Mouse (Mus musculus): ENCODE data around the gene Pde4c.
A peak's percentile ranks its signal among the peaks of the same experiment; 100 is the strongest.

Gene Pde4c

GRCm38 (mm10) chr8:70752000-70752764 lies 28.7 kb downstream of the Pde4c start:
- peak; percentile 74 to 88 for DNase-seq

GRCm38 (mm10) chr8:70753151-70753550 lies 29.6 kb downstream of the Pde4c start:
- peak; percentile 56 to 71 for DNase-seq

- peak; percentile 94 to 96 for DNase-seq
Measured at GRCm38 (mm10) chr8:70754043-70754870, 30.7 kb downstream of the Pde4c start, which contains the start of gene Rab3a. Gene Rab3a (plus strand): TSS chr8:70754679.

DNA sequence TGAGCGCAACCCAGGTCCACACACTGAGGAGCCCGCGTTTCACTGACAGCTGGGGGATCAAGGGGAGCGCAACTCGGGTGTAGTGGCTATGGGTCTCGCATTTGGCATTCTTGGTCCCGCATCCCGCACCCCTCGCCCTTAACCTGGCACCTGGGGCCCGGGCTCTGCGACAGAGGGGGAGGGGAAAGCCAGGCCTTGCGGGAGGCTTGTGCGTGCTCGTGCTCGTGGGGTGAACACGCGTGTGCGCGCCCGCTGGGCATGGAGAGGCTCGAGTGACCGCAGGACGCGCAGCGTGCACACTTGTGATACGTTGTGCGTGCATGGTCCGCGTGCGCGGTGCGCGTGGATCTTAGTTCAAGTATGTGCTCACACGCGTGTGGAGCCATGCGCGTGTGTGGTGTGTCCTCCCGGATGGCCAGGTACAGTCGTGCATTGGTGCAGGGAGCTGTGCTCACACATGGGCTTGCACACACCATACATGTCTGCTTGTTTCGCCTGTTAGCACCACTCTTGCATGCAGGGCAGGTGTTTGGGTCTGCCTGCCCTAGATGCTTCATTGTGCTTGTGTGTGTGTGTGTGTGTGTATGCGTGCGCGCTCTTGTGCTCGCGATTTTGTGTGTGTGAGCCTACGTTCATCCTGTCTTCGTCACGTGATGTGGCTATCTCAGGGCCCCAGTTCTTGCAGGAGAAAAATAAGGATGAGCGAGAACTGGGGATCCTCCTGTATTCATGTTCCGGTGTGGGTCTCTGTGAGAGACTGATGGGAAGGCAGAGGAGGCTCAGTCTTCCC lies 31.5 kb downstream of the Pde4c start:
- DNase-seq, result peak; percentile 88 to 92

- DNase-seq, result peak; percentile 19 to 50
Measured at GRCm38 (mm10) chr8:70755661-70756475, 32.3 kb downstream of the Pde4c start.

- peak; percentile 5 to 15 for DNase-seq
Measured at GRCm38 (mm10) chr8:70756476-70757040, 33.0 kb downstream of the Pde4c start.

DNA sequence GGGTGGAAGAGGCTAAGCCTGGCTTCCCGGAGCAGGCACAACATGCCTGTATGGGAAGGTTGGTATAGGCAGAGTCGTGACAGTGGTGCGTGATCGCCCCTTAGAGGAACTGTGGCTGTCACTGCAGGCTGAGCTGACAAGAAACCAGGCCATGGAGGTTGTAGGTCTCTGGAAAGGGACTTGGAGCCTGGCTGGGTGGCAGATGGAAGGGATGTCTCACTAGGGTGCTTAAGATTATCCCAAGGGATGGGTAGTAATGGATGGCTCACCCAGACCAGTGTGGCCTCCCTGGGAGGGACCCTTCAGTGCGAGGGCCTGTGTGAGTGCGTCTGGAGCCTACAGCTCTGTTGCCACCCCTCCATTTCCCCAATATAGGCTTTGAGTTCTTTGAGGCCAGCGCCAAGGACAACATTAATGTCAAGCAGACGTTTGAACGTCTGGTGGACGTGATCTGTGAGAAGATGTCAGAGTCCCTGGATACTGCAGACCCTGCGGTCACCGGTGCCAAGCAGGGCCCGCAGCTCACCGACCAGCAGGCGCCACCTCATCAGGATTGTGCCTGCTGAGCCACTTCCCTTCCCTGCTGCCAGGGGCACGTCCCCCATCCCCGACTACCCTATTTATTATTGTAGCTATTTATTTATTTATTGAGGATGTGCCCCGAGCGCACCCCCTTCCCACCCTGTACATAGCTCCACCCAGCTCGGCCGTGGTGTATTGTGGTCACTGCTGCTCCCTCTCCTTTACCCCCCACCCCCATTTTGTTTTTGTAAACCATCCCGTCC lies 34.2 kb downstream of the Pde4c start:
- DNase-seq, result peak; percentile 45 to 59

DNA sequence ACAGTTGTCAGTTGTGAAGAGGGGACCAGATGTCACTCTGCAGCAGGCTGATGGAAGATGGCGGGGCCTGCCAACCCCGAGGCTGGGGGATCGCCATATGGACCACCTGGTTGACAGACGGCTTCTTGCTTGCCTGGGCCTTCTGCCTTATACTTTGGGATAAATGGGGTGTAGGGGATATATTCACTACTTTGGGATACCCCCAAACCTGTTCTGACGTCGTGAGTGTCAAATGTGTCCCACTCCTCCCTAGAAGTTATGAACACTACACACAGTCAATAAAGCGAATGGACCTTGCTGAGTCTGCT lies 34.7 kb downstream of the Pde4c start:
- no peak for DNase-seq

DNA sequence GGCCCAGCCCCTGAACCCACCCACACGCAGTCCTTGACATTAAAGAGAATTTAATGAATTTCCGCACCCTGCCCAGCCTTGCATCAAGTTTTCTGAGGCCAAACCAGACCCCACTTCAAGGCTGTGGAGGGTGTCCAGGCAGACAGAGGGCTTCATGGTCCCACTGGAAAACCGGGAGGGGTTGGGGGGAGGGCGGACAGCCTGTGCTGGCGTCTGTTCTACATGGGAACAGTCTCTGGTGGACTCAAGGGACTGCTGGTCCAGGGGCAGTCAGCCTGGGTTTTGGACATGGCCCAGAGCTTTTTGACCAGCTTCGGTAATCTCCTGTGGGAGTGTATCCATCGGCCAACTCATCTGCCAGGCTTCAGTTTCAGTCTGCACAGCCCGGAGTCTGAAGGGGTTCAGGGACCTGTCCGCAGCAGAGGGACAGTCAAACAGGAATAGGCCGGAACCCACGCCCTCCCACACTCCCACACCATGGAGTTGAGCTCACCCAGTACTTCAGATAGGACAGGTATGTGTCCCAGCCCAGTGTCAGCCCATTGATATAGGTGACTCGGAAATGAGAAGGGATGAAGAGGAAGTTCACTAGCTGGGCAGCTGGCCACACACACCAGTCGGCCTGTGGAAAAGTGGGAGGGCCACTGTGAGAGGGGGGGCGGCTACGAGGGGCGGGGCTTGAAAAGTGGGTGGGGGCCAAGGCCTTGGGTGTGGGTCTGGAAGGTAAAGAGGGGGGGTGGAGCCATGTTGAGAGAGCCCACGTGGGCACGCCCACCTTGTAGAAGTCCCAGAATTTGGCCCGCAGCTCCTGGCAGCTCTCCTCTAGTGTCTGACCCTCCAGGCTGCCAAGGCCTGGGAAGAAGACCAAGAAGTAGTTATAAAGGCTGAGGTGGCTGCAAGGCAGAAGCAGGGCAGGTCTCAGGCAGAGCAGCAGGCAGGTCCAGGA lies 35.4 kb downstream of the Pde4c start:
- DNase-seq, result peak; percentile 50 to 60

DNA sequence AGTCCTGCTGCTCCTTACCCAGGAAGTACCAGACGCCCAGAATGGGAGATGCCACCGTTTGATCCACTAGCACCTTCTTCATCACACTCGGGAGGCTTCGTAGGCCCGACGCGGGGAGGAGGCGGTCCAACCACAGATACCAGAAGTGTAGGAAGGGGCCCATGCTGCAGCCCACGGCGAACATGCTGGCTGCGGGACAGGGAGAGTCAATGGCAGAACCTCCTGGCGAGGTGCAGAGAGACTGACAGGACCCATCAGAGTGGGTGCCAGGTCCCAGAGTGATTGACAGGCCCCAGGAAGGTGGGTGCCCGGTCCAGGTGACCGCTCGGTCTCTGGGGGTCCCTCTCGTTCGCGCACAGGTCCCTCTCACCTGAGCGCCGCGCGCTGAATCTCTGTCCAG lies 36.8 kb downstream of the Pde4c start:
- no peak for DNase-seq

DNA sequence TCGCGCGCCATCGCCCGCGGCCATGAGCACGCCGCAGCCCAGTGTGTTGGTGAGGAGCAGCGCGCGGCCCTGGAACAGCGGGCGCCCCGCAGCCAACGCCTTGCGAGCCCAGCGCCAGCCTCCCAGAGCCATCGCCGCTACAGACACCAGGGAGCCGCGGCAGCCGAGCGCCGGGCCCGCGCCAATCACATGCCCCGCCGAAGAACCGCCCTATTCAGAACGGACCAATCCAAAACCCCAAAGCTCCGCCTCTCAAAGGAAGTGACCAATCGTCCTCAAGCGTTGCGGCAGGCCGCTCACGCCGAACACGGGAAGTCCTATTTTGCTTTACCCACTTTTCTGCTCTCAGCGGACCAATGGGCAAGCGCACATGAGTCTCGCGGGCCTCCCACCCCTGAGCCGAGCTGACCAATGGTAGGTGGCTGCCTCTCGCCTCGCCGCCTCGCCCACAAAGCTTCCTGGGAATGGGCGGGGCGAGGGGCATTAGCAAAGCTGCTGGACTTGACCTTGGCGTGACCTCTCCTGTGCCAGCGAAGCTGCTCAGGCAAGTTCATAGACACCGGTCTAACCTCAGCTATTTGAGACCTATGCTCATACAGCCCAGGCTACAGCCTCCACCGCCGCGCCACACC lies 37.4 kb downstream of the Pde4c start, which contains the start of gene Mpv17l2:
Gene Mpv17l2 (minus strand): TSS at position 172 of the 632 bp plus-strand sequence.
- peak; percentile 95 for DNase-seq

GRCm38 (mm10) chr8:70762118-70762517 lies 38.6 kb downstream of the Pde4c start:
- peak in 1 of 2 experiments; percentile 12 for DNase-seq

- peak; percentile 71 to 83 for DNase-seq
Measured at GRCm38 (mm10) chr8:70763354-70763753, 39.8 kb downstream of the Pde4c start.

DNA sequence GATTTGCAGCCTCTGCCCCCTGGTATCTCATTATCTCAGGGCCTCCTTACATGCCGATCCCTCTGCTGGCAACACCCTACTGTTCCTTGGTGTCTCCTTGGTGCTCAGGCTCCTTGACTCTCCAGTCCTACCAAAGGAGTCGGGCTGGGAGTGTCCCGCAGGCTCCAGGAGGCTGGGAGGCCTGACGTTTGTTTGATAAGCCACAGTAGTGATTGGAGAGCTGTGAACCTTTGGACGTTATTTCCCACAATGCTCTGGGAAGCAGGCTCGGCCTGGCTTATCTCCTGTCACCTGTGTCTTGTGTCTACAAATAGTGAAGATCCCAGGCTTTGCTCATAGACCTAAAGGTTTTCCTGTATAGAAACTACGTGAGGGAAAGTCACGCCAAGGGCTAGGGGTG lies 40.5 kb downstream of the Pde4c start:
- DNase-seq, result no peak

DNA sequence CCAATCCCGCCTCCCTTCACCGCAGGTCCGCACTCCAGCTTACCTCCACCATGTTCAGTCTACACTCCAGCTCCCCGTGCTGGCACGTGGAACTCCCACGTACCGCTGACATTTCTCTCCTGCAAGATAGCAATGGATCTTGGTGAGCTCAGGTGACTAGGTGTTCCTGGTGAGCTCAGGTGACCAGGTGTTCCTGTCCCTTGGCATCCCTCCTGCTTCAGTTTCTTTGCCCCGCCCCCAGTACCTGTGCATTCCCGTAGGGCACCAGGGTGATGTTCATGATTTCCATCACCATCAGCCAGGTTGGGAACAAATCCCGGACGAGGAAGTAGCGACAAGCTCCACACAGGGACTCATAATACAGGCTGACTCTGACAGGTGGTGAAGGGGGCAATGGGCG lies 41.2 kb downstream of the Pde4c start:
- no peak for DNase-seq

- no peak for DNase-seq
Measured at GRCm38 (mm10) chr8:70765329-70765728, 41.8 kb downstream of the Pde4c start.

- DNase-seq, result peak in 1 of 2 experiments; percentile 36
Measured at GRCm38 (mm10) chr8:70765838-70766570, 42.5 kb downstream of the Pde4c start.
